Mouse (Mus musculus) E14TG2a.4 (cell line): ENCODE measurements at regions not wholly inside any gene's neighbourhood (a gene's known extent, or its start where the extent isn't known, plus 50 kb on each side); places are given as distances from the start of the nearest gene placed in this dataset.

Source experiments
- CTCF ChIP-seq: conservative IDR thresholded peaks from 2 replicates; pipeline ENCODE4 v1.5.1; 2014; ENCODE audit warnings: low read length
- NANOG ChIP-seq: IDR thresholded peaks from 2 replicates; pipeline ENCODE4 v1.6.1; 2014; ENCODE audit warnings: borderline replicate concordance, low read length, mixed read lengths
- POU5F1 ChIP-seq: IDR thresholded peaks from 2 replicates; pipeline ENCODE4 v1.6.1; 2014; ENCODE audit warnings: low read length, borderline replicate concordance

DNA sequence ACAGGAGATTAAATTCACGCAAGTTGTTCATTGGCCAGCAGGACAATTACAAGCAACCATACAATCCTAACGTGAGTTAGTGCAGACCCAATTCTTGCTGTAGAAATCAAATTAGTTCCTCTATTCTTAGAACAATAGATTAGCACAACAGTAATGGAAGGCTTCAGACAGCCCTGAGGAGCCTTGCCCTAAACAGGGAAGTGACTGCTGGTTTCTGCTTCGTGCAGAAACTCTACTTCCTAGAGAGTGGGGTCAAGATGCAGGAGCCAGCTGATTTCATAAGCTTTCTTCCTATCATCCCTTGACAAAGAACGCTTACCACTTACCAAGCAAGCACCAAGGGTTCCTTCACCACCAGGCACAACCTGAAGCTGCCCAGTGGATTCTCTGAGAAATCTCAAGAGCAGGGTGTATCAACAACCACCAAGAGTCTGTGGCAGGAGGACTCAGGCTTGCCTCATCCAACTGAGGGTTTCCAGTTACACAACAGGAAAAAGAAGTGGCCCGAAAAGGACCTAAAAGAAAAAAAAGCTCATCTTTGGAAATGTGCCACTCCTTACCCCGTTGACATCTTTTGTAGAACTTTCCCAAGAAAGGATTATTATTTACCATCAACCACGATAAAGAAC, 154.6 kb downstream of the Kctd12 start:
- no peak for TF ChIP-seq CTCF
- TF ChIP-seq NANOG: no peak
- no peak for TF ChIP-seq POU5F1
